Mouse (Mus musculus): ENCODE measurements at regions not wholly inside any gene's neighbourhood (a gene's known extent, or its start where the extent isn't known, plus 50 kb on each side); places are given as distances from the start of the nearest gene placed in this dataset.

- Histone ChIP-seq H3K27me3 (ENCODE audit: control insufficient read depth, insufficient read depth, low read length) (0 out of 2 replicates have a peak, but pooled peaks cover 2% of the 10 kb centered on the region), H3K27ac (ENCODE audit: low read depth, low read length) (no peak overlapping the region), H3K4me3 (ENCODE audit: low read depth, low read length) (no peak overlapping the region), H3K4me2 (replicated peaks; ENCODE audit: low read depth, low read length) (no peak overlapping the region), H3K36me3 (ENCODE audit: control insufficient read depth, insufficient read depth, low read length) (no peaks in the 10 kb centered on the region), H3K4me1 (replicated peaks; ENCODE audit: control insufficient read depth, insufficient read depth, low read length) (no peaks in the 10 kb centered on the region), H3K9me3 (ENCODE audit: control insufficient read depth, low read length) (no peaks in the 10 kb centered on the region), H3K9ac (ENCODE audit: low read depth, low read length) (no peak overlapping the region)
- 77% methylated on average over 4 of the region's 4 CpGs for WGBS
- DNase-seq (ENCODE audit: low spot score), result no peak
- no peak for ATAC-seq (ENCODE audit: low FRiP score)
Measured at GRCm38 (mm10) chrX:163302697-163303096, 246.8 kb downstream of the Grpr start.

DNA sequence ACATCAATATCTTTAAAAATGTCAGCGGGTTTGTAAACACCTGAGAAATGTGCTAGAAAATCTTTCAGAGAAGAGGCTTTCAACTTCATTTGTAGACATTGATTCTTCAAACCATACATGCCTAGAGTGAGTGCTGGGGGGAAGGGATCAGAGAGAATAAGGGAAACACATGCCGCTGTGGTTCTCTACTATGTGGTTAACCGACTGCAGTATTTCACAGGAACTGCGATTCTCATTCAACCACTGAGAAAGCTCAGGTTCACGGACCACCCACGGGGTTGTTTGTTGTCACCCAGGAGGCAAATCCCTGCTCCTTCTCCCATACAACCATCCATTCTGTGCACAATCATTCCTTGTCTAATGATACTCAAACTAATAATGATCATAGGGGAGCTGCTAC lies 248.4 kb downstream of the Grpr start:
- 75% methylated on average over 6 of the region's 6 CpGs for WGBS
- H3K27me3 ChIP-seq (ENCODE audit: control insufficient read depth, insufficient read depth, low read length), result 0 out of 2 replicates have a peak, but pooled peaks cover 2% of the 10 kb centered on the region

GRCm38 (mm10) chrX:163296956-163297628 lies 252.4 kb downstream of the Grpr start:
- H3K36me3 ChIP-seq (ENCODE audit: control insufficient read depth, insufficient read depth, low read length), result no peaks in the 10 kb centered on the region
- no peaks in the 10 kb centered on the region for H3K9me3 ChIP-seq (ENCODE audit: control insufficient read depth, low read length)
- H3K4me2 ChIP-seq (replicated peaks; ENCODE audit: low read depth, low read length), result no peak overlapping the region
- no peak overlapping the region for H3K4me3 ChIP-seq (ENCODE audit: low read depth, low read length)
- no peak overlapping the region for H3K9ac ChIP-seq (ENCODE audit: low read depth, low read length)
- ATAC-seq (ENCODE audit: low FRiP score), result no peak
- 66% methylated on average over 8 of the region's 8 CpGs for WGBS
- no peaks in the 10 kb centered on the region for H3K4me1 ChIP-seq (replicated peaks; ENCODE audit: control insufficient read depth, insufficient read depth, low read length)
- peaks cover 2% of the 10 kb centered on the region; the same call in 1 of the 2 replicates for H3K27me3 ChIP-seq (ENCODE audit: control insufficient read depth, insufficient read depth, low read length)
- no peak for DNase-seq (ENCODE audit: low spot score)
- no peak overlapping the region for H3K27ac ChIP-seq (ENCODE audit: low read depth, low read length)

More for the DNA sequence above, 248.4 kb downstream of the Grpr start:
- ATAC-seq (ENCODE audit: low FRiP score), result no peak
- no peak overlapping the region for H3K9ac ChIP-seq (ENCODE audit: low read depth, low read length)
- H3K4me3 ChIP-seq (ENCODE audit: low read depth, low read length), result no peak overlapping the region
- H3K4me1 ChIP-seq (replicated peaks; ENCODE audit: control insufficient read depth, insufficient read depth, low read length), result no peaks in the 10 kb centered on the region
- no peaks in the 10 kb centered on the region for H3K36me3 ChIP-seq (ENCODE audit: control insufficient read depth, insufficient read depth, low read length)
- no peak for DNase-seq (ENCODE audit: low spot score)
- no peak overlapping the region for H3K4me2 ChIP-seq (replicated peaks; ENCODE audit: low read depth, low read length)
- no peaks in the 10 kb centered on the region for H3K9me3 ChIP-seq (ENCODE audit: control insufficient read depth, low read length)
- no peak overlapping the region for H3K27ac ChIP-seq (ENCODE audit: low read depth, low read length)

GRCm38 (mm10) chrX:163261248-163261647 lies 288.2 kb downstream of the Grpr start:
- no peak overlapping the region for H3K4me3 ChIP-seq (ENCODE audit: low read depth, low read length)
- H3K9ac ChIP-seq (ENCODE audit: low read depth, low read length), result no peak overlapping the region
- no peak for ATAC-seq (ENCODE audit: low FRiP score)
- WGBS, result 94% methylated on average over 2 of the region's 2 CpGs
- no peaks in the 10 kb centered on the region for H3K36me3 ChIP-seq (ENCODE audit: control insufficient read depth, insufficient read depth, low read length)
- H3K27ac ChIP-seq (ENCODE audit: low read depth, low read length), result no peak overlapping the region
- no peak for DNase-seq (ENCODE audit: low spot score)
- no peaks in the 10 kb centered on the region; the same call in 1 of the 2 replicates for H3K27me3 ChIP-seq (ENCODE audit: control insufficient read depth, insufficient read depth, low read length)
- no peak overlapping the region for H3K4me2 ChIP-seq (replicated peaks; ENCODE audit: low read depth, low read length)
- H3K9me3 ChIP-seq (ENCODE audit: control insufficient read depth, low read length), result no peaks in the 10 kb centered on the region
- H3K4me1 ChIP-seq (replicated peaks; ENCODE audit: control insufficient read depth, insufficient read depth, low read length), result no peaks in the 10 kb centered on the region

DNA sequence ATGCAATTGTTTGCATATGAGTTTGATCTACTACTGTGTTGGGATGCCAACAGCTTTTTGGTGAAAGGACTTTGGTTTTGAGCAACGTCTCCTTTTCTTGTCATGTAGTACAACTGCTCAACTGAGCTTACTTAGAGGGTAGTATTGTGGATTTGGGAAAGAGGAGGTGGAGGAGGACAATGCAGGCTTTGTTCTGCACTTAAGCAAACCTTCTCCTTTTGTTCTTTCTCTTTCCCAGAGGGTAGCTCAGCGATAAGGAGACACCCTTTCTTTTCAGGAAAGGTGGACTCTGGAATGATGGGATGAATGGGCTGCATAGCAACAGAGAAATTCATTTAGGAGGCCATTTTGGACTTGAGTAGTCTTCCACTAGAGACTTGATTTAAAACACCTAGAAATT lies 288.6 kb upstream of the S100g start:
- H3K36me3 ChIP-seq (ENCODE audit: control insufficient read depth, insufficient read depth, low read length), result no peaks in the 10 kb centered on the region
- no peak overlapping the region for H3K27ac ChIP-seq (ENCODE audit: low read depth, low read length)
- ATAC-seq (ENCODE audit: low FRiP score) (no peak), DNase-seq (ENCODE audit: low spot score) (no peak)
- 23% methylated on average over 2 of the region's 2 CpGs for WGBS
- no peak overlapping the region for H3K4me3 ChIP-seq (ENCODE audit: low read depth, low read length)
- no peaks in the 10 kb centered on the region for H3K27me3 ChIP-seq (ENCODE audit: control insufficient read depth, insufficient read depth, low read length)
- no peak overlapping the region for H3K4me2 ChIP-seq (replicated peaks; ENCODE audit: low read depth, low read length)
- no peaks in the 10 kb centered on the region for H3K4me1 ChIP-seq (replicated peaks; ENCODE audit: control insufficient read depth, insufficient read depth, low read length)
- H3K9me3 ChIP-seq (ENCODE audit: control insufficient read depth, low read length), result no peaks in the 10 kb centered on the region
- H3K9ac ChIP-seq (ENCODE audit: low read depth, low read length), result no peak overlapping the region

DNA sequence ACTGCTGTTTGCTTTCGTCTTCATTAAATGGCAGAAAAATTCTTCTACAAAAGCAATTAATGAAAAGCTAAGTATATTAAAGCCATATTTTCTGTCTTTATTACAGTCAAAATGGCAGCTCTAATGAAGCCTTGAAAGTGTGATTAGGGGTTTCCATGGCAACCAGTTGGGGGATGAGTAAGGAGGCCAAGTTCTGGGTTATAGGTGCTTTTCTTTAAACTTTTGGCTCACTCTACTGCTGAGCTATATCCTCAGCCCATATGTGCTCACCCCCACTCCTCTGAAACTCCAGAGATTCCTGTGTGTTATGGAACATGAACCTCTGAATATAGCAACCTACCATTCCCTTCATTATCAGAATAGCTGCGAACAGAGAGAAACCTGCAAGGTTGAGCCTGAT lies 240.9 kb upstream of the S100g start:
- WGBS, result 96% methylated on average over 2 of the region's 2 CpGs
- ATAC-seq (ENCODE audit: low FRiP score) (no peak), DNase-seq (ENCODE audit: low spot score) (no peak)
- Histone ChIP-seq H3K9ac (ENCODE audit: low read depth, low read length) (no peak overlapping the region), H3K9me3 (ENCODE audit: control insufficient read depth, low read length) (no peaks in the 10 kb centered on the region), H3K4me2 (replicated peaks; ENCODE audit: low read depth, low read length) (no peak overlapping the region), H3K4me1 (replicated peaks; ENCODE audit: control insufficient read depth, insufficient read depth, low read length) (no peaks in the 10 kb centered on the region), H3K36me3 (ENCODE audit: control insufficient read depth, insufficient read depth, low read length) (no peaks in the 10 kb centered on the region), H3K27ac (ENCODE audit: low read depth, low read length) (no peak overlapping the region), H3K4me3 (ENCODE audit: low read depth, low read length) (no peak overlapping the region), H3K27me3 (ENCODE audit: control insufficient read depth, insufficient read depth, low read length) (no peaks in the 10 kb centered on the region)

DNA sequence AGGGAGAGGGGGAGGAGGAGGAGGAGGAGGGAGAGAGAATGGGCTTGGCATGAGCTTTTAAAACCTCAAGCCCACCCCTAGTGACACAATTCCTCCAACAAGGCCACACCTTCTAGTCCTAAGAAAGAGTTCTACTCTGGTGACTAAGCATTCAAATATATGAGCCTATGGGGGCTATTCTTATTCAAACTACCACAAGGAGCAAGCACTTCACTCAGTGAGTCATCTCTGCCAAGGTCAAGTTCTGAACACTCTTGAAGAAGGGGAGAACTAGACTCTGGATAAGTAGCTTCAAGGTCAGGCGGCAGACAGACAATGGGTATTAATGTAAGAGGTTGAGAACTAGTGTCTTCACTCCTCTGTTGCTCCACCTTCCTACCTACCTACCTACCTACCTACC lies 239.0 kb upstream of the S100g start:
- H3K4me3 ChIP-seq (ENCODE audit: low read depth, low read length), result no peak overlapping the region
- WGBS, result 65% methylated on average over 1 of the region's 1 CpGs
- H3K9ac ChIP-seq (ENCODE audit: low read depth, low read length), result no peak overlapping the region
- no peaks in the 10 kb centered on the region for H3K4me1 ChIP-seq (replicated peaks; ENCODE audit: control insufficient read depth, insufficient read depth, low read length)
- H3K27me3 ChIP-seq (ENCODE audit: control insufficient read depth, insufficient read depth, low read length), result no peaks in the 10 kb centered on the region
- no peaks in the 10 kb centered on the region for H3K36me3 ChIP-seq (ENCODE audit: control insufficient read depth, insufficient read depth, low read length)
- H3K9me3 ChIP-seq (ENCODE audit: control insufficient read depth, low read length), result no peaks in the 10 kb centered on the region
- no peak for ATAC-seq (ENCODE audit: low FRiP score)
- DNase-seq (ENCODE audit: low spot score), result no peak
- H3K27ac ChIP-seq (ENCODE audit: low read depth, low read length), result no peak overlapping the region
- no peak overlapping the region for H3K4me2 ChIP-seq (replicated peaks; ENCODE audit: low read depth, low read length)

DNA sequence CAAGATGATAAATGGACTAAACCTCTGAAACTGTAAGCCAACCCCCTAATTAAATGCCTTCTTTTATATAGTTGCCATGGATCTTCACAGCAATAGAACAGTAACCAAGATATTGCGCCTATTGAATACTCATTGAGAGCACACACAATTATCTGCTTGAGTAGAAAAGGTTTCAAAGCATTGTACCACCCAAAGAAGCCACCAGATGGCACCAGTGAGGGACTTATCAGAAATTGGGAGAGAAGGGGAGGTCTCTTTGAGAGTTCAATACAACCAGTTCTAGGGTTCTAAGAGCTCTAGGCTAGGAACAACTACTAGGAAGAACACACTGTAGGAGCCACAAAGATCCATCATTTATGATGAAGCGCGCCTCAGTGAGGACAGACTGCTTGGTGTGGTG lies 217.2 kb upstream of the S100g start:
- Histone ChIP-seq H3K27ac (ENCODE audit: low read depth, low read length) (no peak overlapping the region), H3K9ac (ENCODE audit: low read depth, low read length) (no peak overlapping the region), H3K4me2 (replicated peaks; ENCODE audit: low read depth, low read length) (no peak overlapping the region), H3K27me3 (ENCODE audit: control insufficient read depth, insufficient read depth, low read length) (no peaks in the 10 kb centered on the region), H3K36me3 (ENCODE audit: control insufficient read depth, insufficient read depth, low read length) (no peaks in the 10 kb centered on the region), H3K4me3 (ENCODE audit: low read depth, low read length) (no peak overlapping the region), H3K9me3 (ENCODE audit: control insufficient read depth, low read length) (no peaks in the 10 kb centered on the region), H3K4me1 (replicated peaks; ENCODE audit: control insufficient read depth, insufficient read depth, low read length) (no peaks in the 10 kb centered on the region)
- peak; percentile 7 for DNase-seq (ENCODE audit: low spot score)
- ATAC-seq (ENCODE audit: low FRiP score), result no peak
- 94% methylated on average over 3 of the region's 3 CpGs for WGBS

DNA sequence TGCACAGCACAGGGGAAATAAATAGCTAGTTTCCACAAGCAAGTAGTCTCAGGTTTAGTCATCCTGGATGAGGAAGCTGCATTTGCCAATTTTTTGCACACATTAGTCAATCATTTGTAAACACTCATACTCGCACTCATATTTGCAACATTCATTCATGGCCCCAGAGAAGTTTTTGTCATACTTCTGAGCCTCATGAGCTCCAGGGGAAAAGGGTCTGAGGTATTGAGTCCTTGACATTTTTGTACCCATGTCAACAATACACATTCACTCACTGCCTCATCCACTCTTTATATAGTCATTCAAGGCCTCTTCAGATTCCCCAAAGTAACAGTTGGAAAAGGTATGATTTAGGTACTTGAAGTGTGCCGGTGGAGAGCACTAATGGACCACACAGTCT lies 200.4 kb upstream of the S100g start:
- Histone ChIP-seq H3K27ac (ENCODE audit: low read depth, low read length) (no peak overlapping the region), H3K4me3 (ENCODE audit: low read depth, low read length) (no peak overlapping the region), H3K36me3 (ENCODE audit: control insufficient read depth, insufficient read depth, low read length) (no peaks in the 10 kb centered on the region), H3K4me1 (replicated peaks; ENCODE audit: control insufficient read depth, insufficient read depth, low read length) (no peaks in the 10 kb centered on the region), H3K9me3 (ENCODE audit: control insufficient read depth, low read length) (no peaks in the 10 kb centered on the region), H3K9ac (ENCODE audit: low read depth, low read length) (no peak overlapping the region), H3K4me2 (replicated peaks; ENCODE audit: low read depth, low read length) (no peak overlapping the region), H3K27me3 (ENCODE audit: control insufficient read depth, insufficient read depth, low read length) (no peaks in the 10 kb centered on the region)
- no peak for DNase-seq (ENCODE audit: low spot score)
- 90% methylated on average over 2 of the region's 2 CpGs for WGBS
- no peak for ATAC-seq (ENCODE audit: low FRiP score)
